Mouse (Mus musculus): ENCODE measurements around the gene Gm21698. TPM values are rescaled to one million over a fixed set of nuclear protein-coding genes. Genes with fewer than 3 reads are reported as not detected.
"Not testable (repeated sequence)": the region's sequence is repeated elsewhere in the genome, so short reads cannot be mapped to it uniquely, and the experiment has no call there.

Gene Gm21698
- polyA plus RNA-seq (2021) = not detected

GRCm38 (mm10) chr5:25988550-25988949, at the start of gene Gm21698:
TSS of gene Gm21698 (minus strand) at chr5:25988650.
- ATAC-seq; CTCF ChIA-PET; in situ Hi-C loops (cut with MboI; ENCODE audit: low pct_unique_long_range_greater_than_20kb); DNase-seq (ENCODE audit: low read depth, low spot score); H3K27me3 ChIP-seq; POLR2A ChIA-PET: not testable (repeated sequence)

- POLR2A ChIA-PET; in situ Hi-C loops (cut with MboI; ENCODE audit: low pct_unique_long_range_greater_than_20kb); CTCF ChIA-PET; DNase-seq (ENCODE audit: low read depth, low spot score); ATAC-seq; H3K27me3 ChIP-seq: not testable (repeated sequence)
Observed at GRCm38 (mm10) chr5:26022816-26023215, 34.4 kb upstream of the Gm21698 start, which contains the start of gene Gm5862. TSS of gene Gm5862 (minus strand) at chr5:26022916.

GRCm38 (mm10) chr5:26007697-26008096, 19.2 kb upstream of the Gm21698 start:
- in situ Hi-C loops (cut with MboI; ENCODE audit: low pct_unique_long_range_greater_than_20kb); CTCF ChIA-PET; ATAC-seq; H3K27me3 ChIP-seq; DNase-seq (ENCODE audit: low read depth, low spot score); POLR2A ChIA-PET: not testable (repeated sequence)

- H3K27me3 ChIP-seq; DNase-seq (ENCODE audit: low read depth, low spot score); ATAC-seq; POLR2A ChIA-PET; CTCF ChIA-PET; in situ Hi-C loops (cut with MboI; ENCODE audit: low pct_unique_long_range_greater_than_20kb): not testable (repeated sequence)
Observed at GRCm38 (mm10) chr5:26006937-26007695, 18.7 kb upstream of the Gm21698 start.

GRCm38 (mm10) chr5:26004698-26005097, 16.2 kb upstream of the Gm21698 start, which contains the start of gene Gm1979:
TSS of gene Gm1979 (minus strand) at chr5:26004798.
- ATAC-seq; CTCF ChIA-PET; H3K27me3 ChIP-seq; POLR2A ChIA-PET; DNase-seq (ENCODE audit: low read depth, low spot score); in situ Hi-C loops (cut with MboI; ENCODE audit: low pct_unique_long_range_greater_than_20kb): not testable (repeated sequence)

GRCm38 (mm10) chr5:25972563-25972962, 15.9 kb downstream of the Gm21698 start, which contains the start of gene Gm21680:
TSS of gene Gm21680 (minus strand) at chr5:25972663.
- ATAC-seq; CTCF ChIA-PET; in situ Hi-C loops (cut with MboI; ENCODE audit: low pct_unique_long_range_greater_than_20kb): not testable (repeated sequence)

GRCm38 (mm10) chr5:25957050-25957449, 31.4 kb downstream of the Gm21698 start:
- CTCF ChIA-PET; POLR2A ChIA-PET; DNase-seq (ENCODE audit: low read depth, low spot score); H3K27me3 ChIP-seq; ATAC-seq; in situ Hi-C loops (cut with MboI; ENCODE audit: low pct_unique_long_range_greater_than_20kb): not testable (repeated sequence)

More at GRCm38 (mm10) chr5:25972563-25972962, 15.9 kb downstream of the Gm21698 start, which contains the start of gene Gm21680:
- POLR2A ChIA-PET; H3K27me3 ChIP-seq; DNase-seq (ENCODE audit: low read depth, low spot score): not testable (repeated sequence)

GRCm38 (mm10) chr5:25956611-25957010, 31.8 kb downstream of the Gm21698 start:
- H3K27me3 ChIP-seq; DNase-seq (ENCODE audit: low read depth, low spot score); ATAC-seq; in situ Hi-C loops (cut with MboI; ENCODE audit: low pct_unique_long_range_greater_than_20kb); POLR2A ChIA-PET; CTCF ChIA-PET: not testable (repeated sequence)

GRCm38 (mm10) chr5:25954317-25954716, 34.1 kb downstream of the Gm21698 start, which contains the start of gene Gm21671:
TSS of gene Gm21671 (minus strand) at chr5:25954417.
- POLR2A ChIA-PET; H3K27me3 ChIP-seq; ATAC-seq; DNase-seq (ENCODE audit: low read depth, low spot score); CTCF ChIA-PET; in situ Hi-C loops (cut with MboI; ENCODE audit: low pct_unique_long_range_greater_than_20kb): not testable (repeated sequence)

- DNase-seq (ENCODE audit: low read depth, low spot score); ATAC-seq; in situ Hi-C loops (cut with MboI; ENCODE audit: low pct_unique_long_range_greater_than_20kb); POLR2A ChIA-PET; H3K27me3 ChIP-seq; CTCF ChIA-PET: not testable (repeated sequence)
Observed at GRCm38 (mm10) chr5:25945391-25945790, 43.1 kb downstream of the Gm21698 start.

- POLR2A ChIA-PET; H3K27me3 ChIP-seq; in situ Hi-C loops (cut with MboI; ENCODE audit: low pct_unique_long_range_greater_than_20kb); CTCF ChIA-PET; DNase-seq (ENCODE audit: low read depth, low spot score); ATAC-seq: not testable (repeated sequence)
Observed at GRCm38 (mm10) chr5:25942281-25942680, 46.2 kb downstream of the Gm21698 start, which contains the start of gene Gm21663. TSS of gene Gm21663 (minus strand) at chr5:25942381.

Other genes starting within 250 kb of the Gm21698 start
- gene Actr3b, start 228.7 kb downstream of the Gm21698 start, polyA plus RNA-seq (2021) = 0.35 TPM
- not detected for gene Gm21663, start 46.3 kb downstream of the Gm21698 start, polyA plus RNA-seq (2021)
- not detected for gene Gm21671, start 34.2 kb downstream of the Gm21698 start, polyA plus RNA-seq (2021)
- not detected for gene Gm21680, start 16.0 kb downstream of the Gm21698 start, polyA plus RNA-seq (2021)
- gene Gm1979, start 16.1 kb upstream of the Gm21698 start, polyA plus RNA-seq (2021) = not detected
- gene Gm5862, start 34.3 kb upstream of the Gm21698 start, polyA plus RNA-seq (2021) = not detected
- gene Speer4a, start 50.9 kb upstream of the Gm21698 start, polyA plus RNA-seq (2021) = not detected
- gene Gm7347, start 69.9 kb upstream of the Gm21698 start, polyA plus RNA-seq (2021) = not detected
- gene Gm10471, start 100.6 kb upstream of the Gm21698 start, polyA plus RNA-seq (2021) = not detected
- not detected for gene 5031410I06Rik, start 116.7 kb upstream of the Gm21698 start, polyA plus RNA-seq (2021)
- not detected for gene Gm10220, start 132.8 kb upstream of the Gm21698 start, polyA plus RNA-seq (2021)